Mouse (Mus musculus): ENCODE data around the gene Gcc1.

The Gcc1 gene

DNA sequence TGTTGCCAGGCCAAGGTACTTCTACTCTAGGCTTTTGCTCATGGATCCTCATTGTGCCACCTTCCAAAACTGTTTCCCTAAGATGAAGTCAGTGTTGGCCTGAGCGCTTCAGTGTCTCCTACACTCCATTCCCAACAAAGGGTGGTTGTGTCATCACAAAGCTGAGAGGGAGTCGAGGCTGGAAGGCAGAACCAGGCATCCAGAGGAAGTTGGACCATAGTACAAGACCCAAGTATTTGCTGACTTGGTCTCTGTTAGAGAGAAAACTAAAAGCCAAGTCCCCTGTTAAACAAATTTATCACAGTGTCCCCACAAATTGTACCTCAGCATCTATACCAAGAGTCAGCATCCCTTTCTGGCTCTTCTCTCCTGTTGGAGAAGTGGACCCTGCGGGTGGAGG lies at the start of gene Gcc1:
TSS of gene Gcc1 (minus strand) at position 101 of the 400 bp plus-strand sequence.
- H3K27me3 ChIP-seq (ENCODE audit: control insufficient read depth, insufficient read depth, low read length, poor library complexity, severe bottlenecking) = no peaks in the 10 kb centered on the region; the same call in 1 of the 2 replicates
- no peaks in the 10 kb centered on the region for H3K36me3 ChIP-seq (ENCODE audit: control insufficient read depth, insufficient read depth, low read length, poor library complexity, severe bottlenecking)
- no peak for DNase-seq (ENCODE audit: low read depth, low spot score)

DNA sequence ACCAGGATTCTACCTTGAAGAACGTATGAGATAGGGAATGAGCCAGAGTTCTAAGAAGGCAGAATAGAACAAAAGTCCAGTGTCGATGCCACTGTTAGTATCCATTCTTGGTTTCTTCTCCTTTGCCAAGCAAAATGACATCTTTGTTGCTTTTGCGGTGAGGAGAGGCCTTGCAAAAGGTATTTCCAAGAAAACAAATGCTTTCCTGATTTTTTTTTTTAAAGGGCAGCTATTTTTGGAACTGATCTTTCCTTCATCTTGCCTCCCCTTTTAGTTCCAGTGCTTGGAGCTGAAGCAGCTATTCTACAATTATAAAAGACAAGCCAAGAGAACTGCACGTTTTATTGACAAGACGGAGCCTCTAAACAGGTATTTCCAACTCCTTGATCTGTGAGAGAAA lies 46.6 kb upstream of the Gcc1 start, which contains the start of gene Snd1:
TSS of gene Snd1 (plus strand) at position 301 of the 400 bp plus-strand sequence.
- DNase-seq (ENCODE audit: low read depth, low spot score) = no peak
- no peaks in the 10 kb centered on the region for H3K27me3 ChIP-seq (ENCODE audit: control insufficient read depth, insufficient read depth, low read length, poor library complexity, severe bottlenecking)
- H3K36me3 ChIP-seq (ENCODE audit: control insufficient read depth, insufficient read depth, low read length, poor library complexity, severe bottlenecking) = no peaks in the 10 kb centered on the region

DNA sequence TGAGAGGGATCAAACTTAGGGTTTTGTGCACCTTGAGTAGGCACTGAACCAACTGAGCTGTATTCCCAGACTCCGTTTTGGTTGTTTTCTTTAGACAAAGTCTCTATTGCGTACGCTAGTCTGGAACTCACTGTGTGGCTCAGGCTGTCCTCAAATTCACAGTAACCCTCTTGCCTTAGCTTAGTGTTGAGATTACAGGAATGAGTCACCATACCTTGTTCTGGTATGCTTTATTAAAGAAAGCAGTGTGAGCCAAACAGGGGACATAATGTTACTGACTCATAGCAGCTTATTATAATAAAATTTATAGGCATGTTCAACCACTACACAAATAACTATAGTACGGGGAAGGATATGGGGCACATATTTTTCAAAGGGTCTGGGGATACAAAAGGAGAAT lies 46.0 kb upstream of the Gcc1 start:
- no peaks in the 10 kb centered on the region for H3K36me3 ChIP-seq (ENCODE audit: control insufficient read depth, insufficient read depth, low read length, poor library complexity, severe bottlenecking)

DNA sequence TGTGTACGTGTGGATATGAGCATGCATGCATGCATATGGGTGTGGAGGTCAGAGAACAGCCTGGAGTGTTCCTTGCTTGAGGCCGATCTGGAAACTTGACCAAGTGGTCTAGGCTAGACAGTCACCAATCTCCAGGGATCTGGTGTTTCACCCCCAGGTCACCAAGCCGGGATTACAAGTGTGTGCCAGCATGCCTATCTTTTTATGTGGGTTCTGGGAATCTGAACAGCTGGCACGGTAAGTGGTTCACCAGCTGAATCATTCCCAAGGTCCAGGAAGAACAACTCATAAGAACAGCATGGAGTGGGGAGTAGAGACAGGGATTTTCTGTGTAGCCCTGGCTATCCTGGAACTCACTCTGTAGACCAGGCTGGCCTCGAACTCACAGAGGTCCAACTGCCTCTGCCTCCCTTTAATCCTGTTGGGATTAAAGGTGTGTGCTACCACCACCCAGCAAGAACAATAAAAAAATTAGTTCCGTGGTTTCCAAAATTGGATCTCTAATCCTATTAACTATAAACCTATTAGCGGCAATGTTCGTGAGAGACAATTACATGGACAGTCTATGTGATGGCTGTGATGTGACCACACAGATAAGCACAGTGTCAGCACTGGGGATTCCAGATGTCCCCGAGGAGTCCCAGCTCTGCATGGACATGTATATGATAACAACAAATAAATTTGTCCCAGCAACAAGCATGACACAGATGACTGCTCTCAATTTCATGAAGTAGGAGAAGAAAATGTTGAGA lies 43.3 kb upstream of the Gcc1 start:
- Histone ChIP-seq H3K27me3 (ENCODE audit: control insufficient read depth, insufficient read depth, low read length, poor library complexity, severe bottlenecking) (no peaks in the 10 kb centered on the region), H3K36me3 (ENCODE audit: control insufficient read depth, insufficient read depth, low read length, poor library complexity, severe bottlenecking) (no peaks in the 10 kb centered on the region)
- no peak for DNase-seq (ENCODE audit: low read depth, low spot score)

More for the DNA sequence above, 46.0 kb upstream of the Gcc1 start:
- no peaks in the 10 kb centered on the region for H3K27me3 ChIP-seq (ENCODE audit: control insufficient read depth, insufficient read depth, low read length, poor library complexity, severe bottlenecking)
- no peak for DNase-seq (ENCODE audit: low read depth, low spot score)

DNA sequence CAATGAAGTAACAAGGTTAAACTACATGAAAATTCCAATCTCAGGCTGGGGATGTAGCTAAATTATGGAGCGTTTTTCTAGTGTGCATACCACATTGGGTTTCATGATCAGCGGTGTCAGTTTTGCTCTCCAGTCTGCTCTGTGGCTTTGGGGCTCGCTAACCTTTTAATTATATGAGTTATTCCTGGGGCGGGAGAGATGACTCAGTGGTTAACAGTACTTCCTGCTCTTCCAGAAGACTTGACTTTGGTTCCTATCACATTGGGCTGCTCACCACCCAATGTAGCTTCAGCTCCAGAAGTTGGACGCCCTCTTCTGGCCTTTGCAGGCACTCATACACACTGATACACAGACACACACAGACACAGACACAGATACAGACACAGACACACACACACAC lies 42.4 kb upstream of the Gcc1 start:
- no peaks in the 10 kb centered on the region for H3K36me3 ChIP-seq (ENCODE audit: control insufficient read depth, insufficient read depth, low read length, poor library complexity, severe bottlenecking)
- H3K27me3 ChIP-seq (ENCODE audit: control insufficient read depth, insufficient read depth, low read length, poor library complexity, severe bottlenecking) = no peaks in the 10 kb centered on the region
- DNase-seq (ENCODE audit: low read depth, low spot score) = no peak

DNA sequence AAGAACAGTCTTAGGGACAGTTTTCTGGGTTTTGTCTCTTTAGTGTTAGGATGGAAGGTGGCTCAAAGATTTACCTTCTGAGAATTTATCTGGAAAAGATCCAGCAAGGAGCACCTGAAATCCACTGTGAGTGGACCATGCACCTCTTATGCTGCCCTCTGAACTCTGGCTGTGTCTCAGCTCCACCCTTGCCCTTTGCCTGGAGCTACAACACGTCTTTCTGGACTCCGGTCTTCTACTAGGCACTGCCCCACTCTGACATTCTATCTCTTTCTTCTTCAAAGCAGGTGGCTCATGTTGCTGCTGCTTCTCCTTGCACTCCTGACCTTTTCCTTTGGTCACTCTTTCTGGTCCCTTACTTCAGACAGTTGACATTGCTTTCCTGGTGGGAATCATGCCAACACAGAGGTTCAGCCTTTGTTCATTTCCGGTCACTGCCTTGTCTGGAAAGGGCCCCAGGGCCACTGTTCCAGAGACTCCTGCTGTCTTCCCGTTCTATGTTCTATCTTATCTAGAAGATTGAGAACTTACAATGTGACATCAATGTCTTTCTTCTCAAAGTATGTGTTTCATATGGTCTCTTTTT lies 41.9 kb upstream of the Gcc1 start:
- DNase-seq (ENCODE audit: low read depth, low spot score) = no peak
- H3K36me3 ChIP-seq (ENCODE audit: control insufficient read depth, insufficient read depth, low read length, poor library complexity, severe bottlenecking) = no peaks in the 10 kb centered on the region
- no peaks in the 10 kb centered on the region for H3K27me3 ChIP-seq (ENCODE audit: control insufficient read depth, insufficient read depth, low read length, poor library complexity, severe bottlenecking)

DNA sequence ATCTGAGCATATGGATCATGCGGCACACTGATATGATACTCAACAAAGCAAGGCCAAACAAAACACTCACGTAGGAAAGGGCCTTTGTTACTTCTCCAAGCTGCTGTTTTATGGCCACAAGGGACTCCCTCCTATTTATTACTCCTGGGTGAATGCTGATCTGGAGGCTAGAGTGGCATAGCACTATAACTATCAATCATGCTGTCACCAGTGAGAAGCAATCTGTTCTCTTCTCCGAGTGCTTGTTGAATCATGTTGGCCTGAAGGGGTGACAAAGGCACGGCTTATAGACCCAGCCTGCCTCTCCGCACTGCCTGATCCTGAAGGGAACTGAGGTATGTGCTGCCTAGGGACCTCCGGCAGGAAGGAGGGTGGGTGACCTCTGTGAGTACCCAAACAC lies 36.4 kb upstream of the Gcc1 start:
- no peak for DNase-seq (ENCODE audit: low read depth, low spot score)

DNA sequence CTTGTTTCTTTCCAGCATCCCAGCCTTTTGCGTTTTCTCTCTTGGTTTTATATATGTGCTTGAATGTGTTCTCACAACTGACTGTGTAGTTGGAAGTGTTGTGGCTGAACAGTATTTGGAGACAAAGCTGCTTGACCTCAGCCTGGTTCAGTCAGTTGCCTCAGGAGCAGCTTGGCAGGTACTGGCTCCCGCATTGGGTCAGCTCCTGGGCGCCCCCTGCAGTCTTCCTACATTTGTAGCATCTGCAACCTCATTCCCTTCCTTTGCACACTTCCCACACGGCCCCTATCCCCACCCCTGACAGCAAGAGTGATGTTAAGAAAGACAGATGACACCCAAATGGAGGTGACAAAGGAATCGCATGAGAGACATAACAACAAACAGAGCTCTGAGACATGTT lies 32.3 kb upstream of the Gcc1 start:
- DNase-seq (ENCODE audit: low read depth, low spot score) = peak; percentile 39
- no peaks in the 10 kb centered on the region for H3K36me3 ChIP-seq (ENCODE audit: control insufficient read depth, insufficient read depth, low read length, poor library complexity, severe bottlenecking)
- H3K27me3 ChIP-seq (ENCODE audit: control insufficient read depth, insufficient read depth, low read length, poor library complexity, severe bottlenecking) = no peaks in the 10 kb centered on the region

More for the DNA sequence above, 36.4 kb upstream of the Gcc1 start:
- H3K36me3 ChIP-seq (ENCODE audit: control insufficient read depth, insufficient read depth, low read length, poor library complexity, severe bottlenecking) = no peaks in the 10 kb centered on the region
- no peaks in the 10 kb centered on the region for H3K27me3 ChIP-seq (ENCODE audit: control insufficient read depth, insufficient read depth, low read length, poor library complexity, severe bottlenecking)

DNA sequence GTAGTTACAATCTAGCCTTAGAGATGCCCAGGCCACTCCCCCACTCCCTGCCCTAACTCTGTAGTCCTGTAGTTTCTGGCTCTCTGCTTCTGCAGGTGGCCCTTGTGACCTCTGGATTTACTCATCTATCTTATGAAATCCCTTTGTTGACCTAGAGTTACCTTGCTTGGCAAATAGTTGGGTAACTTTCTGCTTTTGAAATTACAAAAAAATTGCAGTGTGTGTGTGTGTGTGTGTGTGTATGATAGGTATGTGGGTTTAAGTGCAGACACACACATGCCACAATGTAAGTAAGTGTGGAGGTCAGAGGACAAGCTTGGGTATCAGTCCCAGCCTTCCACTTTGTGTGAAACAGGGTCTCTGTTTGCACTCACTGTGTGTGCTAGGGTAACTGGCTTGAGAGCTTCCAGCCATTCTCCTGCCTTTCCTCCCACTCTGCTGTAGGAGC lies 31.1 kb upstream of the Gcc1 start:
- DNase-seq (ENCODE audit: low read depth, low spot score) = no peak
- Histone ChIP-seq H3K27me3 (ENCODE audit: control insufficient read depth, insufficient read depth, low read length, poor library complexity, severe bottlenecking) (no peaks in the 10 kb centered on the region), H3K36me3 (ENCODE audit: control insufficient read depth, insufficient read depth, low read length, poor library complexity, severe bottlenecking) (no peaks in the 10 kb centered on the region)

DNA sequence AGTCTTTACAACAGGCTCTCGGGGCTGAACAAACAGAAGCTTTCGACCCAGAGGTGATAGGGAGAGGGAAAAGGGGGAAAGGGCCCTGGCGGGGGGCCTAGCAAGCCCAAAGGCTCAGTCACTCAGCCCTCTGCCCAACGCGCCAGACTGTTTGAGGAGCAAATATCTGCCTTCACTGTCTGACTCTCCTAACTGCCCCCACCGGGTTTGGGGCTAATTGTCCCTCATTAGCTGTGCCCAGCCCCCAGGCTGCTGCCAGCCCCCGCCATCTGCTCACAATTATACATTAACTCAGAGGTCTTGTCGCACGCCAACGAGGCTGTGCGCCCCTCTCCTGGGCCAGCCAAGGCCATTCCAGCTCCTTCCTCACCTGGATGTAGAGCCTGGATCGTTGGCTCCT lies 22.8 kb upstream of the Gcc1 start:
- no peak for DNase-seq (ENCODE audit: low read depth, low spot score)
- H3K36me3 ChIP-seq (ENCODE audit: control insufficient read depth, insufficient read depth, low read length, poor library complexity, severe bottlenecking) = no peaks in the 10 kb centered on the region
- no peaks in the 10 kb centered on the region for H3K27me3 ChIP-seq (ENCODE audit: control insufficient read depth, insufficient read depth, low read length, poor library complexity, severe bottlenecking)

DNA sequence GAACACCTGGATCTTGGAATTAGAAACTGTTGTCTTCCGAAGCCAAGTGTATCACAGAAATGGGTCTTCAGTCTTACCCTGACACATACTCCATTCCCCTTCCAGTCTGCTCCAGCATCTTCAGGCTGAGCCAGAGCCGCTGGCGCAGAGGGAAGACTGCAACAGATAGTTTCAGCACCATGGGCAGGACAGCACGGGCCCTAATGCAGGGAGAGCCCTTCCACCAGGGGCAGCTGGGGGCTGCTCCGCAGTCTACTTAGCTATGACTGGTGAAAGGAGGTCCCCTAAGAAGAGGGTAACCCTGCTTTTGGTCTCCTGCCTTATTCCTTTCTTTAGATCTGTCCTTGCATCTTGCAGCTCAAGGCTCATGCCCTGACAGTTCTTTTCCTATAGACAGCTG lies 22.3 kb upstream of the Gcc1 start:
- no peaks in the 10 kb centered on the region for H3K36me3 ChIP-seq (ENCODE audit: control insufficient read depth, insufficient read depth, low read length, poor library complexity, severe bottlenecking)
- no peaks in the 10 kb centered on the region for H3K27me3 ChIP-seq (ENCODE audit: control insufficient read depth, insufficient read depth, low read length, poor library complexity, severe bottlenecking)
- DNase-seq (ENCODE audit: low read depth, low spot score) = no peak

DNA sequence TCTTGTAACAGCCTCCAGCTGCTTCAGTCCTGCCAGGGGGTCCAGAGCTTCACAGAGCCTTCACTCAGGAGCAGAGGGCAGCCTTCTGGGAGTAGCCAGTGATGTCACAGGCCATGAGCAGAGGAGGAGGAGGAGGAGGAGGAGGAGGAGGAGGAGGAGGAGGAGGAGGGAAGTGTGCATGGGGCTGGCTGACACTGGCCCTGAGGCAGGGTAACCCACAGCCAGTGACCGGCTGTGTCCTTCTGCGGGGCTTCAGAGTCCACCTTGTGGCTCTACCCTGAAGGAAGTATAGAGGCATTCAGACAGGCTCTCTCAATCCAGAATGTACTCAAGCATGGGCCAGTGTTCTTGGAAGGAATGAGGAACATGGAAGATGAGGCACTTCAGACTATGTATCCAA lies 21.1 kb upstream of the Gcc1 start, which contains the start of gene Pax4:
TSS of gene Pax4 (minus strand) at position 101 of the 400 bp plus-strand sequence.
- DNase-seq (ENCODE audit: low read depth, low spot score) = no peak
- Histone ChIP-seq H3K36me3 (ENCODE audit: control insufficient read depth, insufficient read depth, low read length, poor library complexity, severe bottlenecking) (no peaks in the 10 kb centered on the region), H3K27me3 (ENCODE audit: control insufficient read depth, insufficient read depth, low read length, poor library complexity, severe bottlenecking) (no peaks in the 10 kb centered on the region)

DNA sequence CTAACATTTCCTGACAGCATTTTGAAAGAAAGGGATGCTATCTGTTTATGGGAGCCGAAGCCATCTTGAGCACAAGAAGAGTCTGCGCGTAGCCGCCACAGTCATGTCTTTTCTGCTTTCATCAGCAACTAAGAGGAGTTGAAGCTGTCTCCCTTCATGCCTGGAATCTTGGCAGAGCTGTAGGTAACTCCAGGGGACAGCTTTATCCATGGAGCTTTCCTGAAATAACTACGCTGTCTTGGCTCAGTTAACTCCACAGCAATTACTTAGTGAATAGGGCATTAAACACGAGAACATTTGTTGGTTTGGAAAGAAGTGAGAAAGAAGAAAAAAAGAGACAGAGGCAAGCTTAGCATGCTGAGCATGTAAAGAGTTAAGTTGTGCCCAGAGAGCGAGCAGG lies 19.7 kb upstream of the Gcc1 start:
- Histone ChIP-seq H3K36me3 (ENCODE audit: control insufficient read depth, insufficient read depth, low read length, poor library complexity, severe bottlenecking) (no peaks in the 10 kb centered on the region), H3K27me3 (ENCODE audit: control insufficient read depth, insufficient read depth, low read length, poor library complexity, severe bottlenecking) (no peaks in the 10 kb centered on the region)
- no peak for DNase-seq (ENCODE audit: low read depth, low spot score)

DNA sequence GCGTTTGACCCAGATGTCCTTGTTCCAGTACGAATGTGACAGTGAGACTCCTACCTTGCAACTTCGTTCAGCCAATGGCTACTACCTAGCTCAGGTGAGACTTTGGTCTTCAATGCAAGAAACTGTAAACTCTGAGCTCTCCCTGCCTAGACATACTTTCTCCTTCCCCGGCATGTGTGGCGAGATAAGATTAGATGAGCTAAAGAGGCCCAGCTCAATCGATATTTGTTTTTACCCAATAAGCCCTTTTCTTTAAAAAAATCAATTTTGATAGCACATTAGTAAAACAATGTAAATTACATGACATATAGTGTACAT lies 3.3 kb upstream of the Gcc1 start:
- H3K36me3 ChIP-seq (ENCODE audit: control insufficient read depth, insufficient read depth, low read length, poor library complexity, severe bottlenecking) = no peaks in the 10 kb centered on the region
- H3K27me3 ChIP-seq (ENCODE audit: control insufficient read depth, insufficient read depth, low read length, poor library complexity, severe bottlenecking) = no peaks in the 10 kb centered on the region
- DNase-seq (ENCODE audit: low read depth, low spot score) = no peak

DNA sequence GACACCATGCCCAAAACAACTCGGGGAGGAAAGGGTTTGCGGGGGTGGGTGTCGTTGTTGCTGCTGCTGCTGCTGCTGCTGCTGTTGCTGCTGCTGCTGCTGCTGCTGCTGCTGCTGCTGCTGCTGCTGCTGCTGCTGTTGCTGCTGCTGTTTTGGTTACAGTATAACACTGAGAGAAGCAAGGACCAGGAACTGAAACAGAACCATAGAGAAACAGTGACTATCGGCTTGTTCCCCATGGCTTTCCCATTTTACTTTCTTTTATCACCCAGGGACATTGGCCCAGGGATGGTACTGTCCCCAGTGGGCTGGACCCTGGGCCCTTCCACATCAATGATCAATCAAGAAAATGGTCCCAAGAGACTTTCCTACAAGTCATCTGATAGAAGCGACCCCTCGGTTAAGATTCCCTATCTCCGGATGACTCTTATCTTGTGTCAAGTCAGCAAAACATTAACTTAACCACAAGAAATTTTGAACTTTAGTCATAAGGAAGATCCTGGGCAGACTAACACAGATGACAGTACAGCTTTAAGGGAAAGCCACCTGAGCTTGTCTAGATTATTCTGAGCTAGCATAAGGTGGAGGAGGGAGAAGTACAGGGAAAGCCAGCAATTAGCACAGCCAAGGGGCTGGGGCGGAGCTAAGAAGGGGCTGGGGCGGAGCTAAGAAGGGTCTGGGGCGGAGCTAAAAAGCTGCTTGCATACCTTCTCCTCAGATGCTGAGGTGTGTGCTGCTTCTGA lies 2.8 kb upstream of the Gcc1 start:
- no peak for DNase-seq (ENCODE audit: low read depth, low spot score)
- H3K36me3 ChIP-seq (ENCODE audit: control insufficient read depth, insufficient read depth, low read length, poor library complexity, severe bottlenecking) = no peaks in the 10 kb centered on the region
- H3K27me3 ChIP-seq (ENCODE audit: control insufficient read depth, insufficient read depth, low read length, poor library complexity, severe bottlenecking) = no peaks in the 10 kb centered on the region

All from splenic B cell, adult 2 months (primary cell).